9 mouse cellular contexts compared by ENCODE assay signal in the genomic region with DNA sequence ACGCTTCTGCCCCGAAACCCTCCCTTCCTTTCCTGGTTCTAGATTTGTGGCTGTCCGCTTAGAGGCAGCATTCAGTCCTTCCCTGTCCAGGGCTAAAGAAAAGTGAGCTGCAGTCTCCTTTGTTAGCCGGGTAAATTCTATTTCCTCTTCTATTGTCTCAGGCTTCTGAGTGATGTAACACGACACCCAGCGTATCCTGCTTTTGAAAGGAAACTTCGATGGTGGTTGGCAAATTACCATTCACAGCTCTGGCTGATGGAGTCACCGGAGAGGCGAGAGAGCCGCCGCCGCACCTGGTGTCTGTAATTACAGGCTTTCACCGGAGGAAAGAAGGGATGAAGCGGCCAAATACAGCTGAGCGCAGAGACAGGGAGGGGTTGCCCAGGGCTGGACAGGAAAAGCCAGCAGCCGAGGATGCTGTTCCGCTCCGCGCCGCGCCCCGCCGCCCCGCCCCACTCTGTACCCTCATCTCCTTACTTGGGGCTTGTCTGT.
DNase-seq lines count a peak whose midpoint lies in the region; ATAC-seq lines count a peak whose summit lies in the region.
"Had no signal": no experiment of that assay in that cellular context is flagged by ENCODE, and none has a peak within 500 bp of the region (broad histone marks: within the 10 kb centered on the region; RNA-seq: fewer than 3 reads in every experiment).

No protein-coding gene starts in this region.

- H3K36me3 ChIP-seq in forebrain, embryonic 11.5 days (ENCODE audit: control insufficient read depth, insufficient read depth, low read length) = no peaks in the 10 kb centered on the region
- H3K36me3 ChIP-seq in limb, embryonic 12.5 days = no peaks in the 10 kb centered on the region
- no peaks in the 10 kb centered on the region for H3K36me3 ChIP-seq in midbrain, embryonic 10.5 days
- H3K36me3 ChIP-seq: G1E had no signal

- peak; percentile 72 for ATAC-seq in cerebellum, adult (ENCODE audit: insufficient number of reproducible peaks, low FRiP score, low TSS enrichment)
- ATAC-seq in forebrain, embryonic 11.5 days (replicated peaks; ENCODE audit: low FRiP score) = peak; percentile 91
- ATAC-seq in hematopoietic stem cell, adult 5-6 weeks (replicated peaks in 1 of 2; ENCODE audit: insufficient read depth in 1 of 2, low FRiP score in 2 of 2, low TSS enrichment in 1 of 2, low read depth in 1 of 2, poor library complexity in 2 of 2, severe bottlenecking in 2 of 2) = peak; percentile 72 to 73
- ATAC-seq in limb, embryonic 12.5 days (ENCODE audit: insufficient number of reproducible peaks, insufficient read depth, low FRiP score, low TSS enrichment, low read depth) = peak; percentile 91

- no peak for DNase-seq in cerebellum, adult 9-10 months
- DNase-seq in MN1 (ENCODE audit: low spot score) = peak; percentile 73
- DNase-seq in forebrain, embryonic 11.5 days (ENCODE audit: low spot score) = peak; percentile 77
- peak; percentile 70 for DNase-seq in midbrain, embryonic 10.5 days (ENCODE audit: low spot score)
- peak; percentile 49 for DNase-seq in testis, postnatal 10 days (ENCODE audit: low spot score)

- 0 out of 2 replicates have a peak overlapping the region, but pooled peaks have one; percentile 48 for H3K27ac ChIP-seq in forebrain, embryonic 11.5 days (ENCODE audit: low read depth, low read length)
- peak overlapping the region; percentile 75 for H3K27ac ChIP-seq in limb, embryonic 12.5 days
- H3K27ac ChIP-seq in midbrain, embryonic 10.5 days (replicated peaks) = peak overlapping the region; percentile 79

- H3K4me3 ChIP-seq in forebrain, embryonic 11.5 days (ENCODE audit: low read depth, low read length) = peak overlapping the region; percentile 29
- peak overlapping the region; percentile 46 for H3K4me3 ChIP-seq in limb, embryonic 12.5 days (replicated peaks)
- H3K4me3 ChIP-seq in midbrain, embryonic 10.5 days = peak overlapping the region; percentile 54

- no peaks in the 10 kb centered on the region for H3K9me3 ChIP-seq in forebrain, embryonic 11.5 days (ENCODE audit: control insufficient read depth, low read length)
- H3K9me3 ChIP-seq in limb, embryonic 12.5 days = peaks cover 3% of the 10 kb centered on the region; the same call in 1 of the 2 replicates
- no peaks in the 10 kb centered on the region; the same call in 1 of the 2 replicates for H3K9me3 ChIP-seq in midbrain, embryonic 10.5 days (replicated peaks)
- H3K9me3 ChIP-seq: G1E had no signal

- H3K27me3 ChIP-seq in forebrain, embryonic 11.5 days (ENCODE audit: control insufficient read depth, insufficient read depth, low read length) = peaks cover 23% of the 10 kb centered on the region
- H3K27me3 ChIP-seq in limb, embryonic 12.5 days = peaks cover 11% of the 10 kb centered on the region; the same call in 1 of the 2 replicates
- H3K27me3 ChIP-seq in midbrain, embryonic 10.5 days (ENCODE audit: low read depth, poor library complexity, severe bottlenecking) = peaks cover 72% of the 10 kb centered on the region

- H3K9ac ChIP-seq in forebrain, embryonic 11.5 days (ENCODE audit: low read length) = peak overlapping the region; percentile 37
- H3K9ac ChIP-seq in limb, embryonic 12.5 days (replicated peaks) = peak overlapping the region; percentile 57

- 1% methylated on average over 24 of the region's 24 CpGs for WGBS in forebrain, embryonic 11.5 days
- 4% methylated on average over 24 of the region's 24 CpGs for WGBS in limb, embryonic 12.5 days
- 3% methylated on average over 24 of the region's 24 CpGs for WGBS in midbrain, embryonic 10.5 days

- no peaks in the 10 kb centered on the region for H3K4me1 ChIP-seq in forebrain, embryonic 11.5 days (replicated peaks; ENCODE audit: control insufficient read depth, insufficient read depth, low read length)
- peaks cover 8% of the 10 kb centered on the region; the same call in 1 of the 2 replicates for H3K4me1 ChIP-seq in limb, embryonic 12.5 days (replicated peaks)
- H3K4me1 ChIP-seq in midbrain, embryonic 10.5 days = peaks cover 14% of the 10 kb centered on the region

- peak overlapping the region; percentile 55 for H3K4me2 ChIP-seq in forebrain, embryonic 11.5 days (ENCODE audit: low read depth, low read length, severe bottlenecking)
- peak overlapping the region; percentile 75 for H3K4me2 ChIP-seq in limb, embryonic 12.5 days
